Mouse (Mus musculus) cerebellum, adult 2 months (tissue): ENCODE measurements around the gene Olfr547. TPM values are rescaled to one million over a fixed set of nuclear protein-coding genes. Genes with fewer than 3 reads are reported as not detected.

ENCODE experiments used
- DNase-seq, 2 experiments: peaks; one replicate each; pipeline ENCODE4 v3.0.0; 2021
- H3K27ac ChIP-seq: fragments of 200-500 bp; 2 replicates; pipeline ENCODE4 v1.5.1; 2012; ENCODE audit warnings: low read length, control low read depth, inconsistent platforms; ENCODE audit not compliant: insufficient read depth
- H3K27me3 ChIP-seq: fragments of 200-500 bp; 2 replicates; pipeline ENCODE4 v1.6.1; 2012; ENCODE audit warnings: inconsistent platforms, mild to moderate bottlenecking, low read length, moderate library complexity; ENCODE audit not compliant: control insufficient read depth, insufficient read depth
- H3K4me1 ChIP-seq: fragments of 200-500 bp; 2 replicates; pipeline ENCODE4 v1.6.1; 2011; ENCODE audit warnings: low read length; ENCODE audit not compliant: control insufficient read depth, insufficient read depth
- H3K4me3 ChIP-seq: fragments of 200-500 bp; replicated peaks from 2 replicates; pipeline ENCODE3; 2011; ENCODE audit warnings: mild to moderate bottlenecking, low read depth, low read length, control low read depth; ENCODE audit not compliant: insufficient read depth
- CTCF ChIP-seq: fragments of 200-500 bp; IDR thresholded peaks from 2 replicates; pipeline ENCODE4 v1.5.1; 2011; ENCODE audit warnings: low read depth, mild to moderate bottlenecking, control low read depth, low read length, moderate library complexity, borderline replicate concordance; ENCODE audit not compliant: insufficient read depth
- POLR2A ChIP-seq: fragments of 200-500 bp; IDR thresholded peaks from 2 replicates; pipeline ENCODE4 v1.6.1; 2011; ENCODE audit warnings: low read length, control low read depth, borderline replicate concordance; ENCODE audit not compliant: insufficient read depth
- WGBS: fragments of 180-500 bp; shearing (Covaris S2); methylation state at CpG from one replicate; pipeline ENCODE4 v1.1.7; 2018; 5-methylcytosine and 5-hydroxymethylcytosine counted together
- polyA plus RNA-seq: library from polyadenylated mRNA; depleted of rRNA; stranded (reverse); fragments of >200 nt; gene quantifications from 2 replicates; pipeline ENCODE4 v1.2.3, GENCODE M21; 2012; rRNA removed

Gene Olfr547
- polyA plus RNA-seq, 1 experiment, result not detected

GRCm38 (mm10) chr7:102575998-102576397, 41.4 kb downstream of the Olfr547 start:
- WGBS, result 74% methylated on average over 6 of the region's 6 CpGs

More at GRCm38 (mm10) chr7:102575998-102576397, 41.4 kb downstream of the Olfr547 start:
- DNase-seq, result no peak
- Histone ChIP-seq H3K27me3 (no peaks in the 10 kb centered on the region), H3K4me3 (no peak overlapping the region), H3K27ac (no peak overlapping the region), H3K4me1 (no peaks in the 10 kb centered on the region)
- TF ChIP-seq CTCF (no peak), POLR2A (no peak)

Other genes with a start within 250 kb of the Olfr547 start
- 17.0 and 20.0 TPM in 2 replicates for gene Rrm1, start 93.1 kb upstream of the Olfr547 start, polyA plus RNA-seq
- not detected in 2 replicates for gene Olfr543, start 53.1 kb upstream of the Olfr547 start, polyA plus RNA-seq
- gene Olfr544, start 46.4 kb upstream of the Olfr547 start, polyA plus RNA-seq, result not detected in 2 replicates
- not detected in 2 replicates for gene Olfr545, start 35.2 kb upstream of the Olfr547 start, polyA plus RNA-seq
- not detected in 2 replicates for gene Olfr548-ps1, start 6.1 kb downstream of the Olfr547 start, polyA plus RNA-seq
- gene Olfr549, start 15.1 kb downstream of the Olfr547 start, polyA plus RNA-seq, result not detected in 2 replicates
- 1.8 and 2.2 TPM in 2 replicates for gene Trim21, start 30.7 kb downstream of the Olfr547 start, polyA plus RNA-seq
- not detected in 2 replicates for gene Olfr550, start 36.7 kb downstream of the Olfr547 start, polyA plus RNA-seq
- gene Olfr551, start 57.1 kb downstream of the Olfr547 start, polyA plus RNA-seq, result not detected in 2 replicates
- not detected in 2 replicates for gene Olfr552, start 63.0 kb downstream of the Olfr547 start, polyA plus RNA-seq
- not detected in 2 replicates for gene Olfr553, start 83.5 kb downstream of the Olfr547 start, polyA plus RNA-seq
- gene Olfr554, start 103.7 kb downstream of the Olfr547 start, polyA plus RNA-seq, result not detected in 2 replicates
- gene Olfr555, start 124.1 kb downstream of the Olfr547 start, polyA plus RNA-seq, result not detected in 2 replicates
- gene Olfr556, start 130.2 kb downstream of the Olfr547 start, polyA plus RNA-seq, result not detected in 2 replicates
- gene Trim68, start 152.6 kb downstream of the Olfr547 start, polyA plus RNA-seq, result 7.2 and 7.8 TPM in 2 replicates
- gene Olfr557, start 161.2 kb downstream of the Olfr547 start, polyA plus RNA-seq, result not detected in 2 replicates
- gene Olfr558, start 167.5 kb downstream of the Olfr547 start, polyA plus RNA-seq, result 0.49 and 0.52 TPM in 2 replicates
- gene Olfr33, start 184.3 kb downstream of the Olfr547 start, polyA plus RNA-seq, result not detected in 2 replicates
- gene Olfr559, start 192.7 kb downstream of the Olfr547 start, polyA plus RNA-seq, result not detected in 2 replicates
- gene Olfr560, start 224.6 kb downstream of the Olfr547 start, polyA plus RNA-seq, result 0.07 TPM in 1 of 2 replicates, not detected in the other
- 0.51 and 0.75 TPM in 2 replicates for gene Olfr78, start 224.7 kb downstream of the Olfr547 start, polyA plus RNA-seq
- gene Olfr561, start 236.5 kb downstream of the Olfr547 start, polyA plus RNA-seq, result not detected in 2 replicates